Mouse (Mus musculus) embryo, embryonic 10.5 days (tissue): ENCODE results near the gene Wdr13.
A peak's percentile ranks its signal among the peaks of the same experiment; 100 is the strongest.
"Not testable (repeated sequence)": the region's sequence is repeated elsewhere in the genome, so short reads cannot be mapped to it uniquely, and the experiment has no call there.

Experiments used
- DNase-seq: peaks from one replicate; pipeline ENCODE4 v3.0.0-alpha.2; 2015; ENCODE audit warnings: low spot score

Wdr13 gene

GRCm38 (mm10) chrX:8105019-8105418 lies 27.7 kb downstream of the Wdr13 start:
- no peak for DNase-seq

GRCm38 (mm10) chrX:8102213-8102668 lies 30.5 kb downstream of the Wdr13 start:
- peak; percentile 3 for DNase-seq

GRCm38 (mm10) chrX:8101017-8101416 lies 31.7 kb downstream of the Wdr13 start:
- peak; percentile 90 for DNase-seq

GRCm38 (mm10) chrX:8099435-8099834 lies 33.3 kb downstream of the Wdr13 start:
- DNase-seq, result no peak

- peak; percentile 95 for DNase-seq
Measured at GRCm38 (mm10) chrX:8096787-8097242, 35.9 kb downstream of the Wdr13 start.

- not testable (repeated sequence) for DNase-seq
Measured at GRCm38 (mm10) chrX:8096068-8096786, 36.5 kb downstream of the Wdr13 start.

DNA sequence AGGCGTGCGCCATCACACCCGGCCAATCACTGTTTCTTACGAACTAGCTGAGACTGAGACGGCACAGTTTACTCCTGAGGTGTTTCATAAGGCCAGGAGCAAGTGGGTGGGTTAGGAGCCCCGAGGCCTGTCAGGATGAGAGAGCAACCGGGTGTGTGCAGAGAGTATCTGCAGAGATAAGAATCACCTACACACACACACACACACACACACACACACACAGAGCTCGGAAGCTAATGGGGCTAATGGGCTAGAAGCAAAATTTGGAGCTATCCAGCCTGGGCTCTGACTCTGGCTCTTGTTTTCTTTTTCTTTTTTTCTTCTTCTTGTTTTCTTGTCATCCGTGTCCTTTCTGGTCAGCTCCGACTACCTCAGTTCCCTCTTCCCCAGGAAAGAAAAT lies 37.1 kb downstream of the Wdr13 start:
- no peak for DNase-seq

- DNase-seq, result not testable (repeated sequence)
Measured at GRCm38 (mm10) chrX:8090954-8091347, 41.7 kb downstream of the Wdr13 start.

DNA sequence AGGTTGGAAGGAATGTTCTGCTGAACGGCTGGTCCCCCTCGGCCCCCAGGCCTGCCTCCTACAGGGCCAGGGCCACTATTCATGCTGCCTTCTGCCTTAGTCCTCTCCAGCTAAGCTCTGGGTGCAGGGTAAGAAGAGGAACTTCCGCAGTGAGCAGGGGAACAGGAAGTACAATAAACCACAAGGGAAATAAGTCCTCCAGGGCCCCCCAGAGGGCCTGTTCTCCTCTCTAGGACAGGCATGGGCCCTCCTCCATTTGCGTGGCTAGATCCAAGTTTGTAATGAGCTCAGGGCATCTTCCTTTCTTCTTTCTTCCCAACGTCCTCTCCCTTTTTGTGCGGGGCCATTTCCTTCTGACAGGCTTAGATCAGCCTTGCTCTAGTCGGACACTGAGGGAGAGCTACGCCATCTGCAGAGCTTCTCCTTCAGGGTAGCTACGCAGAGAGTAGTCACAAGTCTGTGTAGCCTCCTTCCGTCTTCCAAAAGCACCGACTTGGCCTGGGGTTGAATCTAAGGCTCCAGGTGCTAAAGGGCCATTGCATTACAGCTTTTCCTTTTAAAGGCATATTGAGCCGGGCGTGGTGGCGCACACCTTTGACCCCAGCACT lies 42.2 kb downstream of the Wdr13 start, which contains the start of gene Was:
TSS of gene Was (minus strand) at position 153 of the 608 bp plus-strand sequence.
- DNase-seq, result no peak

DNA sequence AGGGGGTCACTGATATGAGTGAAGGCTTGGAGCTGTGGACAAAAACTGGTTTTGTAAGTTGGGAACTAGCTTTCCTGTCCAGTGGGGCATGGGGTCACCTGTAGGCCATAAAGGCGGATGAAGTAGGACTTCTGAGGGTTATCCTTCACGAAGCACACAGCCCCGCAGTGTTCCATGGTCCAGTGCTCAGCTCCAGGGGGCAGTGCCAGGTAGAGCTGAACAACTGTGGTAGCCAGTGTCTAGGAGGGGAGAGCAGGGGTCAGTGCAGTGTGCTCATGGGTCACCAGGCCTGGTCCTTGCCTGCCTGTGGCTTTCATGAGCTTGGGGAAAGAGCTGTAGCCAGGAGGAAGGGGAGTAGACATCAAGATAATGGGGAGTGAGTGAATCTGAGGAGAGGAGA lies 42.9 kb downstream of the Wdr13 start:
- DNase-seq, result no peak

- no peak for DNase-seq
Measured at GRCm38 (mm10) chrX:8085611-8086010, 47.1 kb downstream of the Wdr13 start.

GRCm38 (mm10) chrX:8084771-8085259 lies 47.9 kb downstream of the Wdr13 start:
- no peak for DNase-seq

DNA sequence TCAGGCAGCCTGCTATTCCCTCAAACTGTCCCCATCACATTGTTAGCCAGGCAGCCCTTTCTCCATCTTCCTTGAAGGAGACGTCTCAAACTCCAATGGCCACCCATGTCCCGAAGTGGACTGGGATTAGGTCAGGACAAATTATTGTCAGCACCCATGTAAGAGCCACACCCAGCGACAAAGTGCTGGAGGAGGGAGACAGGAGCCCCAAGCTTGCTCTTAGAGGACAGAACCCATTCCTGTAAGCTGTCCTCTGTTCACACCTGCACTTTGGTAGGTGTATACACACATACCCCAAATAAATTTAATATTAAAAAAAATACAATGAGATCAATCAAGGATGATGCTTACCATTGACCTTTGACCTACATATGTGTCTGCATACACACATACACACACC lies 57.6 kb downstream of the Wdr13 start:
- DNase-seq, result no peak

GRCm38 (mm10) chrX:8074430-8075014 lies 58.2 kb downstream of the Wdr13 start, which contains the start of gene Suv39h1:
Gene Suv39h1, minus strand, starts transcription at chrX:8074760.
- peak; percentile 95 for DNase-seq

DNA sequence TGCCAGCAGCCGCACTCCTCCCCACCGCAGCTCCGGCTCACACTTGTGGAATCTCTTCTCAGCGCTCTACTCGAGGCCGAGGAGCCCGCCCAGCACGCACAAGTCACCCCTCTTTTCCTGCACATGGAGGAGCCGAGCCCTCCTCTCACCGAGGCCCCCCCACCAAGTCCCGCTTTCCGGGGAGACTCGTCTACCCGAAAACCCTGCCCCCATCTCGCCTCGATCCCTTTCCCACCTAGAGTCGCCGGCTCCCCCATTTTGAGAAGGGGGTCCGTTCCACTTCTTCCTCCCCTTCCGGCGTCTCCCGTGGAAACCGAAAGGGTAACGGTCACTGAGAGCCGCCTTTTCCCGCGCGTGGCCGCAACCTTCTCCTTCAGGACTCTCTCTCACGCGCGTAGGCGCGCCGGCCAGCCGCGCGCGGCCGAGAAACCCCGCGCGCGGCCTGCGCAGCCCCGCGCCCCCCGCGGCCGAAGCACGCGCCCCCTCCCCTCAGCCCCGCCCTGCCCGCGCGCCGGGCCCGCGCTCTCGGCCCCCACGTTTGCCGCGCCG lies 58.7 kb downstream of the Wdr13 start:
- peak; percentile 48 for DNase-seq
